Mouse (Mus musculus): Measurements from ENCODE around the gene Syngr3. TPM values are rescaled to one million over a fixed set of nuclear protein-coding genes. Genes with fewer than 3 reads are reported as not detected.

Gene Syngr3
- polyA plus RNA-seq (2015; fragmentation: Nextera tagmentation; extraction: Ambion mirVana): 272 and 319 TPM in 2 replicates

- under 1% methylated on average over 55 of the region's 55 CpGs for WGBS
- H3K4me1 ChIP-seq (ENCODE audit: control insufficient read depth, insufficient read depth, low read depth, low read length): peaks cover 29% of the 10 kb centered on the region
- H3K4me3 ChIP-seq (ENCODE audit: low read length): peak within 1 kb of the TSS; percentile 66
- peak within 1 kb of the TSS; percentile 72 for H3K4me2 ChIP-seq (ENCODE audit: low read length)
- H3K27ac ChIP-seq (ENCODE audit: low read depth, low read length): peak within 1 kb of the TSS; percentile 90
- ATAC-seq: peak; percentile 73
- peak within 1 kb of the TSS; percentile 83 for H3K9ac ChIP-seq (ENCODE audit: low read depth, low read length)
- H3K27me3 ChIP-seq (replicated peaks; ENCODE audit: control insufficient read depth, insufficient read depth, low read length): peaks cover 4% of the 10 kb centered on the region; the same call in 1 of the 2 replicates
- H3K36me3 ChIP-seq (ENCODE audit: control insufficient read depth, insufficient read depth, low read length): peaks cover 20% of the 10 kb centered on the region
- H3K9me3 ChIP-seq (ENCODE audit: control insufficient read depth, low read length): no peaks in the 10 kb centered on the region
Observed at GRCm38 (mm10) chr17:24689251-24690081, at the start of gene Syngr3. Gene Syngr3 (minus strand): TSS chr17:24689955.

- no peak overlapping the region for H3K4me2 ChIP-seq (ENCODE audit: low read length)
- no peaks in the 10 kb centered on the region for H3K36me3 ChIP-seq (ENCODE audit: control insufficient read depth, insufficient read depth, low read length)
- no peak overlapping the region for H3K27ac ChIP-seq (ENCODE audit: low read depth, low read length)
- no peak overlapping the region for H3K4me3 ChIP-seq (ENCODE audit: low read length)
- ATAC-seq: no peak
- no peak overlapping the region for H3K9ac ChIP-seq (ENCODE audit: low read depth, low read length)
- WGBS: 85% methylated on average over 4 of the region's 4 CpGs
- H3K9me3 ChIP-seq (ENCODE audit: control insufficient read depth, low read length): no peaks in the 10 kb centered on the region
- H3K27me3 ChIP-seq (replicated peaks; ENCODE audit: control insufficient read depth, insufficient read depth, low read length): peaks cover 2% of the 10 kb centered on the region; the same call in 1 of the 2 replicates
- H3K4me1 ChIP-seq (ENCODE audit: control insufficient read depth, insufficient read depth, low read depth, low read length): peaks cover 15% of the 10 kb centered on the region
Observed at GRCm38 (mm10) chr17:24738238-24738637, 48.5 kb upstream of the Syngr3 start.

- H3K9me3 ChIP-seq (ENCODE audit: control insufficient read depth, low read length): no peaks in the 10 kb centered on the region
- no peak for ATAC-seq
- no peak overlapping the region for H3K27ac ChIP-seq (ENCODE audit: low read depth, low read length)
- peak overlapping the region; percentile 71 for H3K9ac ChIP-seq (ENCODE audit: low read depth, low read length)
- peaks cover 2% of the 10 kb centered on the region; the same call in 1 of the 2 replicates for H3K27me3 ChIP-seq (replicated peaks; ENCODE audit: control insufficient read depth, insufficient read depth, low read length)
- H3K36me3 ChIP-seq (ENCODE audit: control insufficient read depth, insufficient read depth, low read length): no peaks in the 10 kb centered on the region
- H3K4me2 ChIP-seq (ENCODE audit: low read length): peak overlapping the region; percentile 94
- peaks cover 15% of the 10 kb centered on the region for H3K4me1 ChIP-seq (ENCODE audit: control insufficient read depth, insufficient read depth, low read depth, low read length)
- 24% methylated on average over 8 of the region's 8 CpGs for WGBS
- peak overlapping the region; percentile 55 for H3K4me3 ChIP-seq (ENCODE audit: low read length)
Observed at GRCm38 (mm10) chr17:24737135-24737810, 47.5 kb upstream of the Syngr3 start.

- 1% methylated on average over 29 of the region's 29 CpGs for WGBS
- peak within 1 kb of the TSS; percentile 54 for H3K27ac ChIP-seq (ENCODE audit: low read depth, low read length)
- peak within 1 kb of the TSS; percentile 94 for H3K4me2 ChIP-seq (ENCODE audit: low read length)
- H3K9ac ChIP-seq (ENCODE audit: low read depth, low read length): peak within 1 kb of the TSS; percentile 71
- no peaks in the 10 kb centered on the region for H3K9me3 ChIP-seq (ENCODE audit: control insufficient read depth, low read length)
- ATAC-seq: peak; percentile 97
- H3K27me3 ChIP-seq (replicated peaks; ENCODE audit: control insufficient read depth, insufficient read depth, low read length): peaks cover 2% of the 10 kb centered on the region; the same call in 1 of the 2 replicates
- H3K4me3 ChIP-seq (ENCODE audit: low read length): peak within 1 kb of the TSS; percentile 55
- peaks cover 15% of the 10 kb centered on the region for H3K4me1 ChIP-seq (ENCODE audit: control insufficient read depth, insufficient read depth, low read depth, low read length)
- H3K36me3 ChIP-seq (ENCODE audit: control insufficient read depth, insufficient read depth, low read length): no peaks in the 10 kb centered on the region
Observed at GRCm38 (mm10) chr17:24736330-24737051, 46.7 kb upstream of the Syngr3 start, which contains the start of gene Msrb1. Gene Msrb1 (plus strand): TSS chr17:24736642.

GRCm38 (mm10) chr17:24735446-24735845 is 45.7 kb upstream of the Syngr3 start:
- H3K4me3 ChIP-seq (ENCODE audit: low read length): no peak overlapping the region
- no peak overlapping the region; the same call in 1 of the 2 replicates for H3K27ac ChIP-seq (ENCODE audit: low read depth, low read length)
- H3K36me3 ChIP-seq (ENCODE audit: control insufficient read depth, insufficient read depth, low read length): no peaks in the 10 kb centered on the region
- H3K4me1 ChIP-seq (ENCODE audit: control insufficient read depth, insufficient read depth, low read depth, low read length): peaks cover 15% of the 10 kb centered on the region
- peaks cover 2% of the 10 kb centered on the region; the same call in 1 of the 2 replicates for H3K27me3 ChIP-seq (replicated peaks; ENCODE audit: control insufficient read depth, insufficient read depth, low read length)
- no peaks in the 10 kb centered on the region for H3K9me3 ChIP-seq (ENCODE audit: control insufficient read depth, low read length)
- peak overlapping the region; percentile 94 for H3K4me2 ChIP-seq (ENCODE audit: low read length)
- no peak for ATAC-seq
- no peak overlapping the region for H3K9ac ChIP-seq (ENCODE audit: low read depth, low read length)
- WGBS: 86% methylated on average over 7 of the region's 7 CpGs

GRCm38 (mm10) chr17:24734513-24734912 is 44.8 kb upstream of the Syngr3 start:
- Histone ChIP-seq H3K9ac (ENCODE audit: low read depth, low read length) (no peak overlapping the region), H3K4me3 (ENCODE audit: low read length) (no peak overlapping the region), H3K27ac (ENCODE audit: low read depth, low read length) (no peak overlapping the region), H3K4me2 (ENCODE audit: low read length) (no peak overlapping the region), H3K27me3 (replicated peaks; ENCODE audit: control insufficient read depth, insufficient read depth, low read length) (peaks cover 2% of the 10 kb centered on the region; the same call in 1 of the 2 replicates), H3K9me3 (ENCODE audit: control insufficient read depth, low read length) (no peaks in the 10 kb centered on the region), H3K4me1 (ENCODE audit: control insufficient read depth, insufficient read depth, low read depth, low read length) (peaks cover 15% of the 10 kb centered on the region), H3K36me3 (ENCODE audit: control insufficient read depth, insufficient read depth, low read length) (no peaks in the 10 kb centered on the region)
- no peak for ATAC-seq
- WGBS: 85% methylated on average over 1 of the region's 1 CpGs

- WGBS: 91% methylated on average over 21 of the region's 21 CpGs
- no peak overlapping the region; the same call in 1 of the 2 replicates for H3K9ac ChIP-seq (ENCODE audit: low read depth, low read length)
Observed at GRCm38 (mm10) chr17:24733434-24734050, 43.8 kb upstream of the Syngr3 start.

GRCm38 (mm10) chr17:24732233-24732935 is 42.6 kb upstream of the Syngr3 start:
- WGBS: 81% methylated on average over 12 of the region's 12 CpGs

More at GRCm38 (mm10) chr17:24733434-24734050, 43.8 kb upstream of the Syngr3 start:
- Histone ChIP-seq H3K27ac (ENCODE audit: low read depth, low read length) (no peak overlapping the region), H3K9me3 (ENCODE audit: control insufficient read depth, low read length) (no peaks in the 10 kb centered on the region), H3K36me3 (ENCODE audit: control insufficient read depth, insufficient read depth, low read length) (no peaks in the 10 kb centered on the region), H3K4me1 (ENCODE audit: control insufficient read depth, insufficient read depth, low read depth, low read length) (peaks cover 15% of the 10 kb centered on the region), H3K4me3 (ENCODE audit: low read length) (no peak overlapping the region), H3K4me2 (ENCODE audit: low read length) (no peak overlapping the region), H3K27me3 (replicated peaks; ENCODE audit: control insufficient read depth, insufficient read depth, low read length) (peaks cover 2% of the 10 kb centered on the region; the same call in 1 of the 2 replicates)
- no peak for ATAC-seq

More at GRCm38 (mm10) chr17:24732233-24732935, 42.6 kb upstream of the Syngr3 start:
- no peak overlapping the region for H3K9ac ChIP-seq (ENCODE audit: low read depth, low read length)
- no peak overlapping the region for H3K4me3 ChIP-seq (ENCODE audit: low read length)
- H3K4me2 ChIP-seq (ENCODE audit: low read length): no peak overlapping the region
- peaks cover 12% of the 10 kb centered on the region for H3K4me1 ChIP-seq (ENCODE audit: control insufficient read depth, insufficient read depth, low read depth, low read length)
- ATAC-seq: no peak
- H3K27me3 ChIP-seq (replicated peaks; ENCODE audit: control insufficient read depth, insufficient read depth, low read length): peaks cover 2% of the 10 kb centered on the region; the same call in 1 of the 2 replicates
- H3K9me3 ChIP-seq (ENCODE audit: control insufficient read depth, low read length): no peaks in the 10 kb centered on the region
- H3K27ac ChIP-seq (ENCODE audit: low read depth, low read length): no peak overlapping the region
- no peaks in the 10 kb centered on the region for H3K36me3 ChIP-seq (ENCODE audit: control insufficient read depth, insufficient read depth, low read length)
